Mouse (Mus musculus) kidney, adult 2 months (tissue): ENCODE measurements around the gene Cd47. TPM values are rescaled to one million over a fixed set of nuclear protein-coding genes. Genes with fewer than 3 reads are reported as not detected.

Source experiments
- DNase-seq: peaks from one replicate; pipeline ENCODE4 v3.0.0; 2021
- H3K27ac ChIP-seq: fragments of 200-500 bp; 2 replicates; pipeline ENCODE4 v1.5.1; 2012; ENCODE audit warnings: low read depth, low read length, control low read depth, inconsistent platforms; ENCODE audit not compliant: insufficient read depth
- H3K27me3 ChIP-seq: fragments of 200-500 bp; replicated peaks from 2 replicates; pipeline ENCODE4 v1.6.1; 2012; ENCODE audit warnings: mild to moderate bottlenecking, moderate library complexity, low read length, inconsistent platforms; ENCODE audit not compliant: control insufficient read depth, insufficient read depth
- H3K36me3 ChIP-seq: fragments of 200-500 bp; 2 replicates; pipeline ENCODE4 v1.6.1; 2012; ENCODE audit warnings: mild to moderate bottlenecking, moderate library complexity, low read length, inconsistent platforms; ENCODE audit not compliant: control insufficient read depth, insufficient read depth
- H3K4me1 ChIP-seq: fragments of 200-500 bp; 2 replicates; pipeline ENCODE4 v1.6.1; 2011; ENCODE audit warnings: low read length; ENCODE audit not compliant: control insufficient read depth, insufficient read depth
- H3K4me3 ChIP-seq: fragments of 200-500 bp; 2 replicates; pipeline ENCODE4 v1.5.1; 2011; ENCODE audit warnings: mild to moderate bottlenecking, low read depth, low read length, control low read depth; ENCODE audit not compliant: insufficient read depth
- CTCF ChIP-seq: fragments of 200-500 bp; conservative IDR thresholded peaks from 2 replicates; pipeline ENCODE4 v1.5.1; 2011; ENCODE audit warnings: low read depth, mild to moderate bottlenecking, control low read depth, low read length, moderate library complexity, mixed read lengths; ENCODE audit not compliant: insufficient read depth, insufficient read length
- POLR2A ChIP-seq: fragments of 200-500 bp; IDR thresholded peaks from one replicate; pipeline ENCODE4 v1.6.1; 2011; ENCODE audit warnings: low read depth, low read length, control low read depth
- WGBS: fragments of 180-500 bp; shearing (Covaris S2); methylation state at CpG from one replicate; pipeline ENCODE4 v1.1.7; 2018; 5-methylcytosine and 5-hydroxymethylcytosine counted together
- polyA plus RNA-seq: library from polyadenylated mRNA; depleted of rRNA; stranded (reverse); fragments of >200 nt; gene quantifications from 2 replicates; pipeline ENCODE4 v1.2.3, GENCODE M21; 2012

The Cd47 gene
- polyA plus RNA-seq, 1 experiment, result 36.5 TPM

- H3K36me3 ChIP-seq, result no peaks in the 10 kb centered on the region
- peak overlapping the region; percentile 72 for H3K4me3 ChIP-seq
- no peak for DNase-seq
- peak overlapping the region; percentile 96 for H3K27ac ChIP-seq
- peaks cover 8% of the 10 kb centered on the region; the same call in 1 of the 2 replicates for H3K4me1 ChIP-seq
- TF ChIP-seq CTCF (no peak), POLR2A (no peak)
- WGBS, result 12% methylated on average over 8 of the region's 8 CpGs
- H3K27me3 ChIP-seq, result no peaks in the 10 kb centered on the region
Measured at GRCm38 (mm10) chr16:49856661-49857060, 56.3 kb downstream of the Cd47 start.

DNA sequence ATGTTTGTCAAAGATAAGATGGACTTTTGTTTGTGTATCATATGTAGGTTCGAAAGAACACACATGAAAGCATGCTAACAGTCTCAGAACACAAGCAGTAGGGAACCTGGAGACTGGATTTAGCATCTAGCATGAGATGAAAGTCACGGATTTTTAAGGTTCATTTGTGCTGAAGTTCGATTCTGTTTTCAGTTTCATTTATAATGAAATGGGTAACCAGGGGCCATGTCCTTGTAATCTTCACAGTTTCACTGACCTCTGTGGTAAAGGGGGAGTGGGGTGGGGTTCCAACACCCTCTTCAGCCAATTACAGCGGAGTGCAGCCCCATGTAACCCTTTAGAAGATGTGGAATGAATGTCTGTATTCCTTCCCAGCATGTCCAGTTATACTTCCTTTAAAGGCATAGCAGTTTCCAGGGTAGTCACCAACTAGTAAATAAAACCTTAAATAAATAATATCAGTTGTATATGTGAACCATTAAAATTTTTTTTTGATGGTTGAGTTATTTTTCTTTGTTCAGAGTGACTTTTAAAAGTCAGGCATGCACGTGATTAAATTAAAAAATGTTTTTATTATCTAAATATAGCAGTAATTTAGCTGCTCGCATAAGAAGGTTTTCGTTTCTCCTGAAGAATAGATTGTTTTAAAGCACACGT lies 57.3 kb downstream of the Cd47 start:
- Histone ChIP-seq H3K27me3 (no peaks in the 10 kb centered on the region), H3K4me3 (peak overlapping the region; percentile 46), H3K36me3 (no peaks in the 10 kb centered on the region), H3K27ac (peak overlapping the region; percentile 87), H3K4me1 (peaks cover 8% of the 10 kb centered on the region; the same call in 1 of the 2 replicates)
- WGBS, result 25% methylated on average over 8 of the region's 8 CpGs
- TF ChIP-seq CTCF (no peak), POLR2A (no peak)
- DNase-seq, result peak; percentile 42

GRCm38 (mm10) chr16:49858161-49858906 lies 58.0 kb downstream of the Cd47 start:
- 36% methylated on average over 9 of the region's 9 CpGs for WGBS
- no peaks in the 10 kb centered on the region for H3K27me3 ChIP-seq
- peak overlapping the region; percentile 87 for H3K27ac ChIP-seq
- peak overlapping the region; percentile 46 for H3K4me3 ChIP-seq
- peak; percentile 18 for DNase-seq
- TF ChIP-seq POLR2A (no peak), CTCF (no peak)
- H3K36me3 ChIP-seq, result no peaks in the 10 kb centered on the region
- peaks cover 8% of the 10 kb centered on the region; the same call in 1 of the 2 replicates for H3K4me1 ChIP-seq

GRCm38 (mm10) chr16:49858907-49859853 lies 58.8 kb downstream of the Cd47 start:
- peak; percentile 47 for DNase-seq
- no peaks in the 10 kb centered on the region for H3K36me3 ChIP-seq
- WGBS, result 70% methylated on average over 4 of the region's 4 CpGs
- peak overlapping the region; percentile 46; the same call in 1 of the 2 replicates for H3K27ac ChIP-seq
- H3K4me1 ChIP-seq, result peaks cover 8% of the 10 kb centered on the region; the same call in 1 of the 2 replicates
- H3K27me3 ChIP-seq, result no peaks in the 10 kb centered on the region
- peak overlapping the region; percentile 30; the same call in 1 of the 2 replicates for H3K4me3 ChIP-seq
- TF ChIP-seq POLR2A (no peak), CTCF (peak; percentile 22; the same call in 1 of the 2 replicates)

- WGBS, result 90% methylated on average over 1 of the region's 1 CpGs
- H3K36me3 ChIP-seq, result no peaks in the 10 kb centered on the region
- H3K4me1 ChIP-seq, result peaks cover 8% of the 10 kb centered on the region; the same call in 1 of the 2 replicates
- TF ChIP-seq POLR2A (no peak), CTCF (no peak)
- H3K27me3 ChIP-seq, result no peaks in the 10 kb centered on the region
- DNase-seq, result no peak
- H3K27ac ChIP-seq, result no peak overlapping the region
- no peak overlapping the region for H3K4me3 ChIP-seq
Measured at GRCm38 (mm10) chr16:49861986-49862385, 61.7 kb downstream of the Cd47 start.

- H3K4me1 ChIP-seq, result peaks cover 3% of the 10 kb centered on the region; the same call in 1 of the 2 replicates
- TF ChIP-seq CTCF (no peak), POLR2A (no peak)
- no peaks in the 10 kb centered on the region for H3K27me3 ChIP-seq
- peaks cover 4% of the 10 kb centered on the region; the same call in 1 of the 2 replicates for H3K36me3 ChIP-seq
- peak overlapping the region; percentile 68 for H3K27ac ChIP-seq
- H3K4me3 ChIP-seq, result no peak overlapping the region
- 26% methylated on average over 2 of the region's 2 CpGs for WGBS
- peak; percentile 12 for DNase-seq
Measured at GRCm38 (mm10) chr16:49866617-49867016, 66.3 kb downstream of the Cd47 start.
